21 mouse cellular contexts compared by ENCODE assay signal in genomic region chr5:15971821-15972220, GRCm38 (mm10). TPM values are rescaled to one million over a fixed set of nuclear protein-coding genes. Genes with fewer than 3 reads are reported as not detected.
DNase-seq lines count a peak whose midpoint lies in the region; ATAC-seq and TF ChIP-seq lines count a peak whose summit lies in the region.
"Had no signal": no experiment of that assay in that cellular context is flagged by ENCODE, and none has a peak within 500 bp of the region (broad histone marks: within the 10 kb centered on the region; RNA-seq: fewer than 3 reads in every experiment).

No protein-coding gene starts in this region.

- intact Hi-C loops in heart, postnatal 25 days (cut with DNase I) = no loop called here

- H3K36me3 ChIP-seq in heart, postnatal 0 days (replicated peaks; ENCODE audit: control insufficient read depth, insufficient read depth, low read length) = no peaks in the 10 kb centered on the region
- H3K36me3 ChIP-seq in myocyte (ENCODE audit: control insufficient read depth, insufficient read depth) = no peaks in the 10 kb centered on the region
- H3K36me3 ChIP-seq: embryonic facial prominence, embryonic 13.5 days; limb, embryonic 15.5 days; neural tube, embryonic 13.5 days had no signal

- peak; percentile 33 for DNase-seq in embryo, embryonic 10 days (ENCODE audit: low spot score)
- DNase-seq in embryo, embryonic 9.5 days (ENCODE audit: extremely low spot score) = no peak
- DNase-seq in heart, postnatal 0 days (ENCODE audit: low spot score) = no peak
- DNase-seq in heart, postnatal 25 days (ENCODE audit: low spot score) = no peak
- DNase-seq in gastrocnemius, postnatal 10 days = peak; percentile 60
- no peak for DNase-seq in ovary, postnatal 14 days (ENCODE audit: low spot score)
- no peak for DNase-seq in layer of hippocampus, adult 11-12 months (ENCODE audit: low spot score)
- DNase-seq: cerebellum, postnatal 25 days; liver, postnatal 0 days; lung, postnatal 14 days; right cerebral cortex, postnatal 25 days; thymus, postnatal 14 days had no signal

- no peaks in the 10 kb centered on the region for H3K27me3 ChIP-seq in heart, postnatal 0 days (ENCODE audit: control insufficient read depth, insufficient read depth, low read length)
- no peaks in the 10 kb centered on the region for H3K27me3 ChIP-seq in myocyte (ENCODE audit: control insufficient read depth, insufficient read depth, insufficient read length)
- H3K27me3 ChIP-seq: embryonic facial prominence, embryonic 13.5 days; limb, embryonic 15.5 days had no signal

- peaks cover 35% of the 10 kb centered on the region for H3K79me2 ChIP-seq in myocyte (ENCODE audit: control insufficient read depth, insufficient read depth)

- no peak overlapping the region for H3K4me3 ChIP-seq in heart, postnatal 0 days (ENCODE audit: low read depth, low read length)
- no peak overlapping the region for H3K4me3 ChIP-seq in myocyte
- H3K4me3 ChIP-seq: embryonic facial prominence, embryonic 13.5 days; limb, embryonic 15.5 days; neural tube, embryonic 13.5 days had no signal

- 58% methylated on average over 4 of the region's 4 CpGs for WGBS in heart, postnatal 0 days

- TF ChIP-seq POLR2A in myocyte (IDR thresholded peaks at IDR 0.05; ENCODE audit: insufficient read length, low read depth) = peak; percentile 18

- no peak overlapping the region for H3ac ChIP-seq in myocyte (ENCODE audit: control insufficient read depth, insufficient read length)

- ATAC-seq in heart, postnatal 0 days (ENCODE audit: insufficient read depth, low read depth) = no peak
- ATAC-seq: hindbrain, embryonic 16.5 days; intestine, postnatal 0 days; liver, postnatal 0 days had no signal

- H3K27ac ChIP-seq in heart, postnatal 0 days (ENCODE audit: low read depth) = peak overlapping the region; percentile 70
- H3K27ac ChIP-seq: embryonic facial prominence, embryonic 13.5 days; kidney, postnatal 0 days; limb, embryonic 15.5 days; neural tube, embryonic 13.5 days; stomach, postnatal 0 days had no signal

- H3K4me1 ChIP-seq in heart, postnatal 0 days (ENCODE audit: control insufficient read depth, insufficient read depth) = peaks cover 31% of the 10 kb centered on the region
- H3K4me1 ChIP-seq: embryonic facial prominence, embryonic 13.5 days; limb, embryonic 15.5 days; neural tube, embryonic 13.5 days had no signal

- TF ChIP-seq CTCF in heart, postnatal 0 days (IDR thresholded peaks at IDR 0.05; ENCODE audit: low read depth) = no peak

- no peak for TF ChIP-seq EP300 in heart, postnatal 0 days (IDR thresholded peaks at IDR 0.05; ENCODE audit: low read depth)

- H3K4me2 ChIP-seq in heart, postnatal 0 days (ENCODE audit: low read depth, low read length) = no peak overlapping the region
- H3K4me2 ChIP-seq in myocyte (ENCODE audit: low read depth) = peak overlapping the region; percentile 64
- H3K4me2 ChIP-seq: embryonic facial prominence, embryonic 13.5 days; limb, embryonic 15.5 days; neural tube, embryonic 13.5 days had no signal

- no peaks in the 10 kb centered on the region for H3K9me3 ChIP-seq in heart, postnatal 0 days (replicated peaks; ENCODE audit: control insufficient read depth, low read length)
- H3K9me3 ChIP-seq: embryonic facial prominence, embryonic 13.5 days; limb, embryonic 15.5 days; neural tube, embryonic 13.5 days had no signal

- no peak overlapping the region for H3K9ac ChIP-seq in heart, postnatal 0 days (replicated peaks; ENCODE audit: low read depth, low read length)
- H3K9ac ChIP-seq: embryonic facial prominence, embryonic 13.5 days; limb, embryonic 15.5 days; liver, postnatal 0 days; neural tube, embryonic 13.5 days had no signal

TF ChIP-seq in myocyte, 11 proteins besides CTCF, POLR2A, EP300 and RAD21:
- no peak for TF ChIP-seq SRF (IDR thresholded peaks at IDR 0.05; ENCODE audit: control insufficient read depth, insufficient read length, low read depth)
- TF ChIP-seq TCF3 (IDR thresholded peaks at IDR 0.05; ENCODE audit: insufficient read length, low read depth) = peak; percentile 45
- TF ChIP-seq MYOG (IDR thresholded peaks at IDR 0.05; ENCODE audit: control insufficient read depth in 1 of 3, insufficient read depth in 1 of 3, insufficient read length in 2 of 3, low read depth in 2 of 3) = peak in 2 of 3 experiments; percentile 75 to 77
- TF ChIP-seq CEBPB (IDR thresholded peaks at IDR 0.05; ENCODE audit: insufficient read depth, poor library complexity, severe bottlenecking) = no peak
- TF ChIP-seq TCF12 (IDR thresholded peaks at IDR 0.05; ENCODE audit: insufficient read depth, poor library complexity, severe bottlenecking) = peak; percentile 94
- TF ChIP-seq MYOD1 (IDR thresholded peaks at IDR 0.05; ENCODE audit: control insufficient read depth in 1 of 3, insufficient read length in 2 of 3, low read depth in 2 of 3) = peak; percentile 99 to 100 (median 99)
- no peak for TF ChIP-seq POLR2AphosphoS2 (IDR thresholded peaks at IDR 0.05; ENCODE audit: insufficient read length, low read depth)

RNA-seq across cellular contexts. Expression of gene Cacna2d1, which starts 37.3 kb away (rescaled TPM):
- 37.6 and 41.6 TPM in 2 replicates for total RNA-seq in heart, postnatal 0 days (2014; rRNA removed; ENCODE audit: low replicate concordance)
- polyA plus RNA-seq in heart, postnatal 0 days (2015; fragmentation: Nextera tagmentation; extraction: Ambion mirVana) = 15.5 and 17.7 TPM in 2 replicates
- 100 to 1,000 TPM in 1 of 2 experiments, 10 to 100 TPM in 1; 97.0 to 105 TPM for total RNA-seq in heart, postnatal 25 days (2021)
- 100 to 1,000 TPM; 285 to 287 TPM for total RNA-seq in gastrocnemius, postnatal 10 days (2021)
- polyA plus RNA-seq in myocyte (2012; fragmentation: generic; extraction: Trizol) = 27.2 TPM
- total RNA-seq: megakaryocyte-erythroid progenitor cell, adult 5-6 weeks had no signal

Comparison
In these comparisons a context has a peak if more than half of its experiments do, and no peak if none do; other contexts are left out.
1. DNase-seq: peak in embryo, embryonic 10 days (single experiment) and gastrocnemius, postnatal 10 days (single experiment); none in embryo, embryonic 9.5 days (single experiment), heart, postnatal 0 days (single experiment), heart, postnatal 25 days (single experiment), ovary, postnatal 14 days (single experiment) and layer of hippocampus, adult 11-12 months (single experiment).